Mouse (Mus musculus) NIH3T3 (cell line): ENCODE results near the gene Srrm4.
A peak's percentile ranks its signal among the peaks of the same experiment; 100 is the strongest.
"Not testable (repeated sequence)": the region's sequence is repeated elsewhere in the genome, so short reads cannot be mapped to it uniquely, and the experiment has no call there.

Experiments
- DNase-seq: peaks from one replicate; pipeline ENCODE4 v3.0.0-alpha.2; 2012; ENCODE audit warnings: low read depth

Gene Srrm4

GRCm38 (mm10) chr5:116442697-116443458 lies 148.7 kb downstream of the Srrm4 start:
- DNase-seq, result no peak

GRCm38 (mm10) chr5:116440251-116440650 lies 151.4 kb downstream of the Srrm4 start:
- peak; percentile 79 for DNase-seq

- DNase-seq, result no peak
These were observed 153.3 kb downstream of the Srrm4 start for GRCm38 (mm10) chr5:116438328-116438727.

GRCm38 (mm10) chr5:116436117-116436516 lies 155.5 kb downstream of the Srrm4 start:
- DNase-seq, result no peak

GRCm38 (mm10) chr5:116434976-116435850 lies 156.4 kb downstream of the Srrm4 start:
- peak; percentile 60 for DNase-seq

- DNase-seq, result peak; percentile 94
These were observed 158.7 kb downstream of the Srrm4 start for GRCm38 (mm10) chr5:116432871-116433270.

- DNase-seq, result no peak
These were observed 164.9 kb downstream of the Srrm4 start for GRCm38 (mm10) chr5:116426701-116427100.

- not testable (repeated sequence) for DNase-seq
These were observed 165.9 kb downstream of the Srrm4 start for GRCm38 (mm10) chr5:116425709-116426108.

- DNase-seq, result peak; percentile 94
These were observed 166.3 kb downstream of the Srrm4 start for GRCm38 (mm10) chr5:116425273-116425672.

GRCm38 (mm10) chr5:116423746-116424145 lies 167.9 kb downstream of the Srrm4 start:
- no peak for DNase-seq

GRCm38 (mm10) chr5:116422699-116423201 lies 168.9 kb downstream of the Srrm4 start, which contains the start of gene Hspb8:
Gene Hspb8 (minus strand): TSS chr5:116422864.
- peak; percentile 91 for DNase-seq

GRCm38 (mm10) chr5:116421791-116422481 lies 169.7 kb downstream of the Srrm4 start:
- DNase-seq, result peak; percentile 41

- peak; percentile 86 for DNase-seq
These were observed 170.8 kb downstream of the Srrm4 start for GRCm38 (mm10) chr5:116420759-116421225.

GRCm38 (mm10) chr5:116420213-116420612 lies 171.4 kb downstream of the Srrm4 start:
- DNase-seq, result no peak

- peak; percentile 80 for DNase-seq
These were observed 172.1 kb downstream of the Srrm4 start for GRCm38 (mm10) chr5:116419322-116420045.

GRCm38 (mm10) chr5:116416208-116416607 lies 175.4 kb downstream of the Srrm4 start:
- DNase-seq, result no peak

- no peak for DNase-seq
These were observed 181.7 kb downstream of the Srrm4 start for GRCm38 (mm10) chr5:116409689-116410590.

- no peak for DNase-seq
These were observed 182.7 kb downstream of the Srrm4 start for GRCm38 (mm10) chr5:116408965-116409364.

GRCm38 (mm10) chr5:116407936-116408335 lies 183.7 kb downstream of the Srrm4 start:
- DNase-seq, result no peak

GRCm38 (mm10) chr5:116407321-116407720 lies 184.3 kb downstream of the Srrm4 start:
- DNase-seq, result no peak
